Mouse (Mus musculus): ENCODE results near the gene Slc9a1. TPM values are rescaled to one million over a fixed set of nuclear protein-coding genes. Genes with fewer than 3 reads are reported as not detected.

The Slc9a1 gene
- polyA plus RNA-seq, 1 experiment, result 36.1 TPM

- TF ChIP-seq POLR2A (IDR thresholded peaks at IDR 0.05; ENCODE audit: extremely low read depth, insufficient read depth, low read length) (no peak), CTCF (IDR thresholded peaks at IDR 0.05; ENCODE audit: extremely low read depth, insufficient read depth, low read length) (no peak)
- Histone ChIP-seq H3K27ac (ENCODE audit: insufficient read depth, low read length) (no peak overlapping the region), H3K4me1 (ENCODE audit: control insufficient read depth, insufficient read depth, low read length) (no peaks in the 10 kb centered on the region), H3K4me3 (ENCODE audit: insufficient read depth, low read length) (no peak overlapping the region)
Measured at GRCm38 (mm10) chr4:133460796-133461325, 91.4 kb downstream of the Slc9a1 start.

GRCm38 (mm10) chr4:133461362-133461761 is 91.9 kb downstream of the Slc9a1 start:
- TF ChIP-seq POLR2A (IDR thresholded peaks at IDR 0.05; ENCODE audit: extremely low read depth, insufficient read depth, low read length) (no peak), CTCF (IDR thresholded peaks at IDR 0.05; ENCODE audit: extremely low read depth, insufficient read depth, low read length) (no peak)
- Histone ChIP-seq H3K4me1 (ENCODE audit: control insufficient read depth, insufficient read depth, low read length) (no peaks in the 10 kb centered on the region), H3K4me3 (ENCODE audit: insufficient read depth, low read length) (no peak overlapping the region), H3K27ac (ENCODE audit: insufficient read depth, low read length) (no peak overlapping the region)

GRCm38 (mm10) chr4:133463184-133463583 is 93.7 kb downstream of the Slc9a1 start:
- Histone ChIP-seq H3K27ac (ENCODE audit: insufficient read depth, low read length) (no peak overlapping the region), H3K4me1 (ENCODE audit: control insufficient read depth, insufficient read depth, low read length) (no peaks in the 10 kb centered on the region), H3K4me3 (ENCODE audit: insufficient read depth, low read length) (no peak overlapping the region)
- no peak for TF ChIP-seq POLR2A (IDR thresholded peaks at IDR 0.05; ENCODE audit: extremely low read depth, insufficient read depth, low read length)
- TF ChIP-seq CTCF (IDR thresholded peaks at IDR 0.05; ENCODE audit: extremely low read depth, insufficient read depth, low read length), result no peak

- Histone ChIP-seq H3K4me3 (ENCODE audit: insufficient read depth, low read length) (peak overlapping the region; percentile 31), H3K27ac (ENCODE audit: insufficient read depth, low read length) (no peak overlapping the region), H3K4me1 (ENCODE audit: control insufficient read depth, insufficient read depth, low read length) (no peaks in the 10 kb centered on the region)
- no peak for TF ChIP-seq CTCF (IDR thresholded peaks at IDR 0.05; ENCODE audit: extremely low read depth, insufficient read depth, low read length)
- no peak for TF ChIP-seq POLR2A (IDR thresholded peaks at IDR 0.05; ENCODE audit: extremely low read depth, insufficient read depth, low read length)
Measured at GRCm38 (mm10) chr4:133468080-133468479, 98.6 kb downstream of the Slc9a1 start.

- no peak overlapping the region for H3K27ac ChIP-seq (ENCODE audit: insufficient read depth, low read length)
- TF ChIP-seq CTCF (IDR thresholded peaks at IDR 0.05; ENCODE audit: extremely low read depth, insufficient read depth, low read length) (no peak), POLR2A (IDR thresholded peaks at IDR 0.05; ENCODE audit: extremely low read depth, insufficient read depth, low read length) (no peak)
- H3K4me3 ChIP-seq (ENCODE audit: insufficient read depth, low read length), result no peak overlapping the region
- H3K4me1 ChIP-seq (ENCODE audit: control insufficient read depth, insufficient read depth, low read length), result no peaks in the 10 kb centered on the region
Measured at GRCm38 (mm10) chr4:133469122-133469521, 99.6 kb downstream of the Slc9a1 start.

GRCm38 (mm10) chr4:133471135-133471821 is 101.8 kb downstream of the Slc9a1 start:
- H3K4me3 ChIP-seq (ENCODE audit: insufficient read depth, low read length), result no peak overlapping the region
- TF ChIP-seq POLR2A (IDR thresholded peaks at IDR 0.05; ENCODE audit: extremely low read depth, insufficient read depth, low read length), result no peak
- TF ChIP-seq CTCF (IDR thresholded peaks at IDR 0.05; ENCODE audit: extremely low read depth, insufficient read depth, low read length), result no peak

More at GRCm38 (mm10) chr4:133471135-133471821, 101.8 kb downstream of the Slc9a1 start:
- no peaks in the 10 kb centered on the region for H3K4me1 ChIP-seq (ENCODE audit: control insufficient read depth, insufficient read depth, low read length)
- H3K27ac ChIP-seq (ENCODE audit: insufficient read depth, low read length), result no peak overlapping the region

Other genes with a start within 250 kb of the Slc9a1 start
- 14.7 and 15.6 TPM in 2 replicates for gene Wasf2, start 239.2 kb upstream of the Slc9a1 start, polyA plus RNA-seq (2012; rRNA removed)
- 10.9 and 11.9 TPM in 2 replicates for gene Cd164l2, start 157.6 kb upstream of the Slc9a1 start, polyA plus RNA-seq (2012; rRNA removed)
- 11.2 and 16.1 TPM in 2 replicates for gene Gpr3, start 157.2 kb upstream of the Slc9a1 start, polyA plus RNA-seq (2012; rRNA removed)
- 7.8 and 7.9 TPM in 2 replicates for gene Map3k6, start 128.9 kb upstream of the Slc9a1 start, polyA plus RNA-seq (2012; rRNA removed)
- 2.7 and 3.1 TPM in 2 replicates for gene Sytl1, start 106.6 kb upstream of the Slc9a1 start, polyA plus RNA-seq (2012; rRNA removed)
- 173 and 175 TPM in 2 replicates for gene Tmem222, start 91.9 kb upstream of the Slc9a1 start, polyA plus RNA-seq (2012; rRNA removed)
- gene Wdtc1, start 16.2 kb upstream of the Slc9a1 start, polyA plus RNA-seq (2012; rRNA removed), result 46.6 and 49.1 TPM in 2 replicates
- 0.04 and 0.06 TPM in 2 replicates for gene Tent5b, start 110.4 kb downstream of the Slc9a1 start, polyA plus RNA-seq (2012; rRNA removed)
- gene Trnp1, start 128.8 kb downstream of the Slc9a1 start, polyA plus RNA-seq (2012; rRNA removed), result 119 and 128 TPM in 2 replicates
- gene Kdf1, start 149.3 kb downstream of the Slc9a1 start, polyA plus RNA-seq (2012; rRNA removed), result 0.08 and 0.13 TPM in 2 replicates
- gene Nudc, start 176.3 kb downstream of the Slc9a1 start, polyA plus RNA-seq (2012; rRNA removed), result 184 and 202 TPM in 2 replicates
- not detected in 2 replicates for gene Nr0b2, start 183.7 kb downstream of the Slc9a1 start, polyA plus RNA-seq (2012; rRNA removed)
- gene Gpatch3, start 205.0 kb downstream of the Slc9a1 start, polyA plus RNA-seq (2012; rRNA removed), result 6.3 and 7.6 TPM in 2 replicates
- 19.4 and 22.2 TPM in 2 replicates for gene Gpn2, start 214.7 kb downstream of the Slc9a1 start, polyA plus RNA-seq (2012; rRNA removed)
- gene Sfn, start 232.5 kb downstream of the Slc9a1 start, polyA plus RNA-seq (2012; rRNA removed), result 2.1 and 2.6 TPM in 2 replicates

Data from cortical plate, adult 2 months (tissue).